Mouse (Mus musculus) spleen, adult 2 months (tissue): ENCODE data around the gene Prrx1. TPM values are rescaled to one million over a fixed set of nuclear protein-coding genes. Genes with fewer than 3 reads are reported as not detected.

Experiments used
- DNase-seq, 2 experiments: peaks; one replicate each; pipeline versions ENCODE4 v3.0.0 to v3.0.0-alpha.2; 2012 to 2021; ENCODE audit warnings: low spot score in 2 of 2, low read depth in 1 of 2
- H3K27ac ChIP-seq: fragments of 200-500 bp; 2 replicates; pipeline ENCODE4 v1.5.1; 2012; ENCODE audit warnings: low read length, inconsistent platforms; ENCODE audit not compliant: insufficient read depth
- H3K27me3 ChIP-seq: fragments of 200-500 bp; 2 replicates; pipeline ENCODE4 v1.6.1; 2012; ENCODE audit warnings: mild to moderate bottlenecking, moderate library complexity, low read length, inconsistent platforms; ENCODE audit not compliant: control insufficient read depth, insufficient read depth
- H3K36me3 ChIP-seq: fragments of 200-500 bp; 2 replicates; pipeline ENCODE4 v1.6.1; 2012; ENCODE audit warnings: mild to moderate bottlenecking, low read length, inconsistent platforms; ENCODE audit not compliant: control insufficient read depth, insufficient read depth
- H3K4me1 ChIP-seq: fragments of 200-500 bp; 2 replicates; pipeline ENCODE4 v1.6.1; 2011; ENCODE audit warnings: inconsistent platforms; ENCODE audit not compliant: control insufficient read depth, insufficient read depth, insufficient read length
- H3K4me3 ChIP-seq: fragments of 200-500 bp; 2 replicates; pipeline ENCODE4 v1.5.1; 2011; ENCODE audit warnings: mild to moderate bottlenecking, inconsistent platforms; ENCODE audit not compliant: insufficient read depth, insufficient read length; ENCODE audit errors: extremely low read depth
- CTCF ChIP-seq: fragments of 200-500 bp; IDR thresholded peaks from 2 replicates; pipeline ENCODE4 v1.5.1; 2011; ENCODE audit warnings: mild to moderate bottlenecking, inconsistent platforms; ENCODE audit not compliant: insufficient read depth, insufficient read length, insufficient replicate concordance; ENCODE audit errors: extremely low read depth
- POLR2A ChIP-seq: fragments of 200-500 bp; IDR thresholded peaks from 2 replicates; pipeline ENCODE4 v1.6.1; 2011; ENCODE audit warnings: low read depth, low read length, inconsistent platforms
- WGBS: fragments of 180-500 bp; shearing (Covaris S2); methylation state at CpG from one replicate; pipeline ENCODE4 v1.1.7; 2018; 5-methylcytosine and 5-hydroxymethylcytosine counted together
- polyA plus RNA-seq: library from polyadenylated mRNA; depleted of rRNA; stranded (reverse); fragments of >200 nt; gene quantifications from 2 replicates; pipeline ENCODE4 v1.2.3, GENCODE M21; 2012

The Prrx1 gene
- polyA plus RNA-seq, 1 experiment, result 1.7 TPM

DNA sequence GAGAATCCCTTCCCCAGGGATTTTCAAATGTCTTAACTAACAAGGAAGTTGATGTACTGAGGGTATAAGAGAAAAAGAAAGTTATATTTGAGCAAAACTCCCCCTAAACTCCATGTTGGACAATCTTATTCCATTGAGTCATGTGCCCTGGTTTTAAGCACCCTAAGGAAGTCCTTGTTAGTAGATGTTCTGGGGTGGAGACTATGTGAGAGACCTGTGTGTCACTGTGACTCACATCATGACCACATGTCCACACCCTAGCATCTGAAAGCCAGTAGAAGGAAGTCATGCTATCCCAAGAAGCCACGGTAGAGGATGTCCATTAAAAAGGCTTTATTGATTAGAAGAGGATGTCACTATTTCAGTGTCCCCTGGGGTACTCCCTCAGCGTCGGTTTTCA is 40.4 kb downstream of the Prrx1 start:
- DNase-seq, result no peak
- H3K36me3 ChIP-seq, result no peaks in the 10 kb centered on the region
- H3K4me1 ChIP-seq, result no peaks in the 10 kb centered on the region
- no peak for TF ChIP-seq CTCF
- no peak overlapping the region for H3K4me3 ChIP-seq
- no peak overlapping the region for H3K27ac ChIP-seq
- no peaks in the 10 kb centered on the region for H3K27me3 ChIP-seq
- 81% methylated on average over 3 of the region's 3 CpGs for WGBS

DNA sequence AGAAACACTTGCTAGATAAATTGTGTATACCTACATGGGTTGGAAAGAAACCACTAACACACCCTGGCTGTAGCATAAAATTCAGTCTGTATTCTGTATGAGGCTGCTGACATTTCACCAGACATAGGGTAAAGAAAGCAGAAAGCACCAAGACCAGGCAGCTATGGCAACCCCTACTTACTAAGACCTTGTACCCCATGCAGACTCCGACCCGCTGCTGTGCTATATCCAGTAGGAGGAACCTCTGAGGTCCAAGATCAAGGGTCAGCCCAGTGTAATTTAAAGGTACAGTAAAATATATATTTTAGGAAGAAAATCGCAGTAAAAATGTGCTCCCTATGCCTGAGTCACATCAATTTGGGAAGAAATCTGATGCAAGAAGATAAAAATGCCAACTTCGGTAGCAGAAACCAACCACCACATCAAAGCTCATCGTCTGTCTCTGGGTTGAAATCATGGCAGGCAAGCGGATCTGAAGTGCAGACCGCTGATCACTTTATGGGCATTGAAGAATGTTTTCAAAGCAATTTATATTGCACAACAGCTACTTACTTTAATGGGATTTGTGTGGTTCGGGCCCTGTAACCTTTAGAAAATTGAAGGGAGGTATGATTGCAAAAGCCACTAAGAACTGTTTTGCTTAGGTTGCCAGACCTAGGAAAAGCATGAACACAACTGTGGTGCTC is 46.5 kb downstream of the Prrx1 start:
- Histone ChIP-seq H3K27ac (no peak overlapping the region), H3K36me3 (no peaks in the 10 kb centered on the region), H3K27me3 (no peaks in the 10 kb centered on the region), H3K4me1 (no peaks in the 10 kb centered on the region), H3K4me3 (no peak overlapping the region)
- 90% methylated on average over 8 of the region's 8 CpGs for WGBS
- TF ChIP-seq POLR2A (no peak), CTCF (no peak)
- DNase-seq, result no peak

DNA sequence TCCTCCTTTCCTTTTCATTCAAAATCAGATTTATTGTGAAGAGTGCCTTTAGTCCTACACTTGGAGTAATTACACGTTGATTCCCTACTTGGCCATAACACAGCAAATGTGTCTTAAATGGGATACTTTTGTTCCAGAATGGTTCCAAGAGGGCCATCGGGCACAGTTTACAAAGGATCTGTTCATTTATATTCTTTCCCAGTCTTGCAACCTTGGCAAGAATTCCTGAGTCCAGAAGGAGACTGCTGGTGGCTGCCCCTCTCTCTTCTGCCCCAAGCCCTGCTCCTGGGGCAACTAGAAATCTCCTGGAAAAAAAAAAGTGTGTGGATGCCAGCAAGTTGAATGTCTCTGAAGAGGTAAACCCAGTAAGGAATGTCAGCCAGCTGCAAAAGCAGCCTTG is 56.2 kb downstream of the Prrx1 start:
- Histone ChIP-seq H3K4me1 (no peaks in the 10 kb centered on the region), H3K27me3 (no peaks in the 10 kb centered on the region), H3K36me3 (no peaks in the 10 kb centered on the region), H3K27ac (no peak overlapping the region), H3K4me3 (no peak overlapping the region)
- TF ChIP-seq CTCF (no peak), POLR2A (no peak)
- 87% methylated on average over 2 of the region's 2 CpGs for WGBS
- DNase-seq, result no peak

DNA sequence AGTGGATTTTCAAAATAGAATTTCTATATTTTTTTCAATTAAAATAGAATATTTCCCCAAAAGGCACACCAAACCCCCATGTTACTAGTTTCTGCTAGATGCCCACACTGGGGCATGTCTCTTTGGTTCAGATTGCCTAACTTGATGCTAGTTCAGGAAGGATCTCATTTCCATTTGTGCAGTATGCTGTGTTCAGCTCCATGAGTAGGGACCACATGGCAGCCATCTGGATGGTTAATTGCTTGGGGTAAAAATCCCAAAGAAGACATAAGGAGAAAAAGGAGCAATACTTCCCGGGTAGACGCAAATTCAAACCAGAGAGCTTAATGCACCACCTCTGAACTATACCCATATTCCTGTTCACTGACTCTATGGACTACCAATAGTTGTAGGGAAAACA is 57.6 kb downstream of the Prrx1 start:
- Histone ChIP-seq H3K4me3 (no peak overlapping the region), H3K27ac (no peak overlapping the region), H3K36me3 (no peaks in the 10 kb centered on the region), H3K27me3 (no peaks in the 10 kb centered on the region), H3K4me1 (no peaks in the 10 kb centered on the region)
- 94% methylated on average over 2 of the region's 2 CpGs for WGBS
- no peak for DNase-seq
- no peak for TF ChIP-seq POLR2A
- no peak for TF ChIP-seq CTCF

DNA sequence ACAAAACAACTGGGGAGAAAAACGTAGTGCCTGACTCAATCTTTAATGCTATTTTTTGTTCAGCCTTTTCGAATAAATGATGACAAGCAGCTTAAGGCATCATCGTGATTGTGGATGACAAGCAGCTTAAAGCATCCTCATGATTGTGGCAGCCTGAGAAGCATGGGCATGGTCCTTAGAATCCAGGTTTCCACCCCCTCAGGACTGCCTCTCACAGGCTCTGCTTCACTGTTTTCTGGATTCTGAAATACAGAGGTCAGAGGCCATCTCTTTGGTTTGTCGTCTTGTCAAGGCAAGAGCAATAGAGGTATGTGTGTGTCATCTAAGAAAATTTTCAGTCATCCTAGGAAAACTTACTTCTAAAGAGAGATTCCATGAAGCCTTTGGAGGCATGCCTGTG is 60.7 kb downstream of the Prrx1 start:
- WGBS, result 83% methylated on average over 4 of the region's 4 CpGs
- no peaks in the 10 kb centered on the region for H3K27me3 ChIP-seq
- H3K36me3 ChIP-seq, result no peaks in the 10 kb centered on the region
- no peak overlapping the region for H3K4me3 ChIP-seq
- DNase-seq, result no peak
- TF ChIP-seq CTCF (no peak), POLR2A (no peak)
- no peak overlapping the region for H3K27ac ChIP-seq
- no peaks in the 10 kb centered on the region for H3K4me1 ChIP-seq

DNA sequence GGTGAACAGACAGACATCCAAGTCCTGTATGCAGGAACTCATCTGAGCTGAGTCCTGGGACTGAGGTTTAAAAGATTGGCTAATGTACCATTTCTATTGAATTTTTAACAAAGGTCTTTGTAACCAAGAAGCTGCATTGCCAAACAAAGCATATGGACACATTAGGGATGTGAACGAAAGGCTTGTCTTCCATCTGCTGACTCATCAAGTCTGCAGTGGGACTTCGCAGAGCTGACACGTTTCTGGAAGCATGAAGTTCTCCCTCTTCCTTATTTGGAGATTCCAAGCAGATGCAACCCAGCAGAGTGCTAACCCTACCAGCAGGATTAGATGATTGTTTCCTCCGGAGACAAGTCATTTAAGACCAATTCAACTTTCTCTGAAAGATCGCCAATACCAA is 61.2 kb downstream of the Prrx1 start:
- 74% methylated on average over 5 of the region's 5 CpGs for WGBS

DNA sequence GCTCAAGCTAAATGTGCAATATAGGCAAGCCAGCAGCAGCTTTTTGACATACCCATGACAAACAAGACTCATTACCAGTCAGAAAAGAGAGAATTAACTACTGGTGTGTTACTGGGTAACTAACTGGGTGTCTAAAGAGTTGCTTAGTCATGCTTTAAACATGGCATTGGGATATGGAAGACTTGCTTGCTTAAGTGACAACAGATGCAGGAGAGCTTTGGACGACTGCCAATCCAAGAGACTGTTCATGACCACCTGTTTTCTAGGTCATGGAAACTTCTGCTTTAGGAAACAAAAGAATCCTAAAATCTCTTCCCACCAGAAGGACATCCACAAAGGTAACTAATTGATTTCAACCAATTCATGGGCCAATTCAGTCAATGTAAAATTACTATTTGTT is 61.7 kb downstream of the Prrx1 start:
- no peak overlapping the region for H3K4me3 ChIP-seq
- TF ChIP-seq CTCF, result no peak
- no peak for TF ChIP-seq POLR2A
- no peak for DNase-seq
- 77% methylated on average over 1 of the region's 1 CpGs for WGBS
- H3K27me3 ChIP-seq, result no peaks in the 10 kb centered on the region
- H3K27ac ChIP-seq, result no peak overlapping the region
- H3K36me3 ChIP-seq, result no peaks in the 10 kb centered on the region
- no peaks in the 10 kb centered on the region for H3K4me1 ChIP-seq

More for the DNA sequence above, 61.2 kb downstream of the Prrx1 start:
- Histone ChIP-seq H3K36me3 (no peaks in the 10 kb centered on the region), H3K27ac (no peak overlapping the region), H3K4me3 (no peak overlapping the region), H3K4me1 (no peaks in the 10 kb centered on the region), H3K27me3 (no peaks in the 10 kb centered on the region)
- TF ChIP-seq CTCF (no peak), POLR2A (no peak)
- DNase-seq, result no peak
